Comparison of ENCODE assay signal across 10 mouse cellular contexts in genomic region chr11:83299724-83300123, GRCm38 (mm10). TPM values are rescaled to one million over a fixed set of nuclear protein-coding genes. Genes with fewer than 3 reads are reported as not detected.
DNase-seq lines count a peak whose midpoint lies in the region; ATAC-seq and TF ChIP-seq lines count a peak whose summit lies in the region.
"Had no signal": no experiment of that assay in that cellular context is flagged by ENCODE, and none has a peak within 500 bp of the region (broad histone marks: within the 10 kb centered on the region; RNA-seq: fewer than 3 reads in every experiment).

No protein-coding gene starts in this region.

- no peak overlapping the region for H3K4me2 ChIP-seq in hindbrain, embryonic 16.5 days (ENCODE audit: low read length)
- H3K4me2 ChIP-seq in neural tube, embryonic 13.5 days, result peak overlapping the region; percentile 92
- H3K4me2 ChIP-seq in hindbrain, postnatal 0 days (ENCODE audit: low read depth, low read length), result peak overlapping the region; percentile 71; the same call in 1 of the 2 replicates

- no peak overlapping the region for H3K27ac ChIP-seq in hindbrain, embryonic 10.5 days
- H3K27ac ChIP-seq in hindbrain, embryonic 16.5 days (ENCODE audit: low read depth, low read length), result no peak overlapping the region
- H3K27ac ChIP-seq in neural tube, embryonic 13.5 days (replicated peaks), result no peak overlapping the region
- no peak overlapping the region for H3K27ac ChIP-seq in hindbrain, postnatal 0 days

- no peak for TF ChIP-seq CTCF in hindbrain, postnatal 0 days (IDR thresholded peaks at IDR 0.05; ENCODE audit: low read depth)

- WGBS in hindbrain, embryonic 10.5 days, result 94% methylated on average over 9 of the region's 9 CpGs
- 97% methylated on average over 9 of the region's 9 CpGs for WGBS in hindbrain, embryonic 16.5 days
- 94% methylated on average over 9 of the region's 9 CpGs for WGBS in neural tube, embryonic 13.5 days
- 95% methylated on average over 9 of the region's 9 CpGs for WGBS in hindbrain, postnatal 0 days

- H3K9ac ChIP-seq in hindbrain, embryonic 16.5 days (ENCODE audit: low read depth, low read length), result no peak overlapping the region
- H3K9ac ChIP-seq in neural tube, embryonic 13.5 days, result no peak overlapping the region
- no peak overlapping the region for H3K9ac ChIP-seq in hindbrain, postnatal 0 days (replicated peaks; ENCODE audit: low read length)

- peaks cover 34% of the 10 kb centered on the region for H3K4me1 ChIP-seq in hindbrain, embryonic 10.5 days (replicated peaks)
- peaks cover 41% of the 10 kb centered on the region for H3K4me1 ChIP-seq in hindbrain, embryonic 16.5 days (ENCODE audit: control insufficient read depth, insufficient read depth, low read depth, low read length)
- peaks cover 49% of the 10 kb centered on the region for H3K4me1 ChIP-seq in neural tube, embryonic 13.5 days (replicated peaks)
- H3K4me1 ChIP-seq in hindbrain, postnatal 0 days (ENCODE audit: insufficient read depth, low read length), result peaks cover 22% of the 10 kb centered on the region

- no peak for ATAC-seq in hindbrain, embryonic 16.5 days
- ATAC-seq in neural tube, embryonic 13.5 days (ENCODE audit: low read depth), result no peak
- ATAC-seq in hindbrain, postnatal 0 days, result no peak
- ATAC-seq: lung, postnatal 0 days had no signal

- peaks cover 28% of the 10 kb centered on the region for H3K36me3 ChIP-seq in hindbrain, embryonic 10.5 days
- H3K36me3 ChIP-seq in hindbrain, embryonic 16.5 days (ENCODE audit: control insufficient read depth, insufficient read depth, low read length), result 0 out of 2 replicates have a peak, but pooled peaks cover 2% of the 10 kb centered on the region
- H3K36me3 ChIP-seq in neural tube, embryonic 13.5 days, result peaks cover 16% of the 10 kb centered on the region
- H3K36me3 ChIP-seq in hindbrain, postnatal 0 days (ENCODE audit: insufficient read depth, low read length), result 0 out of 2 replicates have a peak, but pooled peaks cover 5% of the 10 kb centered on the region

- no peaks in the 10 kb centered on the region for H3K27me3 ChIP-seq in hindbrain, embryonic 10.5 days (ENCODE audit: insufficient read depth, poor library complexity, severe bottlenecking)
- H3K27me3 ChIP-seq in hindbrain, embryonic 16.5 days (replicated peaks; ENCODE audit: control insufficient read depth, insufficient read depth, low read length), result no peaks in the 10 kb centered on the region
- H3K27me3 ChIP-seq in neural tube, embryonic 13.5 days, result no peaks in the 10 kb centered on the region
- H3K27me3 ChIP-seq in hindbrain, postnatal 0 days (ENCODE audit: insufficient read depth, low read length), result no peaks in the 10 kb centered on the region

- peak overlapping the region; percentile 79; the same call in 1 of the 2 replicates for H3K4me3 ChIP-seq in hindbrain, embryonic 10.5 days
- H3K4me3 ChIP-seq in hindbrain, embryonic 16.5 days (ENCODE audit: low read length), result no peak overlapping the region
- H3K4me3 ChIP-seq in neural tube, embryonic 13.5 days, result no peak overlapping the region
- no peak overlapping the region for H3K4me3 ChIP-seq in hindbrain, postnatal 0 days (ENCODE audit: low read length)

- H3K9me3 ChIP-seq in hindbrain, embryonic 10.5 days, result no peaks in the 10 kb centered on the region
- H3K9me3 ChIP-seq in hindbrain, embryonic 16.5 days (ENCODE audit: control insufficient read depth, low read length), result no peaks in the 10 kb centered on the region
- H3K9me3 ChIP-seq in neural tube, embryonic 13.5 days, result no peaks in the 10 kb centered on the region
- no peaks in the 10 kb centered on the region for H3K9me3 ChIP-seq in hindbrain, postnatal 0 days (ENCODE audit: low read length)

- DNase-seq in hindbrain, embryonic 10.5 days (ENCODE audit: low spot score), result no peak
- no peak for DNase-seq in neural tube, embryonic 10.5 days (ENCODE audit: extremely low spot score, low spot score)
- DNase-seq in hindbrain, postnatal 0 days (ENCODE audit: low spot score), result no peak
- DNase-seq in thymus, postnatal 0 days (ENCODE audit: low spot score), result no peak
- DNase-seq in ovary, postnatal 36 days (ENCODE audit: low spot score), result no peak
- DNase-seq: kidney, postnatal 4 days had no signal

RNA-seq across cellular contexts. Expression of gene Ap2b1, which starts 0.9 kb away (rescaled TPM):
- 78.9 and 89.2 TPM in 2 replicates for polyA plus RNA-seq in hindbrain, embryonic 10.5 days (2016; fragmentation: Nextera tagmentation; extraction: Ambion mirVana)
- 113 and 131 TPM in 2 replicates for polyA plus RNA-seq in hindbrain, embryonic 16.5 days (2015; fragmentation: Nextera tagmentation; extraction: Ambion mirVana)
- polyA plus RNA-seq in neural tube, embryonic 13.5 days (2015; fragmentation: Nextera tagmentation; extraction: Ambion mirVana), result 115 and 118 TPM in 2 replicates
- total RNA-seq in hindbrain, postnatal 0 days (2014; rRNA removed), result 208 and 209 TPM in 2 replicates
- 86.3 and 94.8 TPM in 2 replicates for polyA plus RNA-seq in hindbrain, postnatal 0 days (2015; fragmentation: Nextera tagmentation; extraction: Ambion mirVana)
- 31.6 and 34.9 TPM in 2 replicates for polyA plus RNA-seq in thymus, postnatal 0 days (2015; fragmentation: Nextera tagmentation; extraction: Ambion mirVana)

RNA-seq across cellular contexts. Expression of gene Pex12, which starts 2.7 kb away (rescaled TPM):
- 13.9 and 17.2 TPM in 2 replicates for polyA plus RNA-seq in hindbrain, embryonic 10.5 days (2016; fragmentation: Nextera tagmentation; extraction: Ambion mirVana)
- 15.0 and 16.7 TPM in 2 replicates for polyA plus RNA-seq in hindbrain, embryonic 16.5 days (2015; fragmentation: Nextera tagmentation; extraction: Ambion mirVana)
- 19.8 and 21.3 TPM in 2 replicates for polyA plus RNA-seq in neural tube, embryonic 13.5 days (2015; fragmentation: Nextera tagmentation; extraction: Ambion mirVana)
- total RNA-seq in hindbrain, postnatal 0 days (2014; rRNA removed), result 10.5 and 15.5 TPM in 2 replicates
- 11.5 and 12.8 TPM in 2 replicates for polyA plus RNA-seq in hindbrain, postnatal 0 days (2015; fragmentation: Nextera tagmentation; extraction: Ambion mirVana)
- polyA plus RNA-seq in thymus, postnatal 0 days (2015; fragmentation: Nextera tagmentation; extraction: Ambion mirVana), result 13.0 and 13.5 TPM in 2 replicates

RNA-seq across cellular contexts. Expression of gene Slfn14, which starts 13.2 kb away (rescaled TPM):
- 0.11 and 0.30 TPM in 2 replicates for polyA plus RNA-seq in hindbrain, embryonic 10.5 days (2016; fragmentation: Nextera tagmentation; extraction: Ambion mirVana)
- polyA plus RNA-seq in hindbrain, embryonic 16.5 days (2015; fragmentation: Nextera tagmentation; extraction: Ambion mirVana), result 0.10 TPM in 1 of 2 replicates, not detected in the other
- polyA plus RNA-seq in neural tube, embryonic 13.5 days (2015; fragmentation: Nextera tagmentation; extraction: Ambion mirVana), result 0.08 TPM in 1 of 2 replicates, not detected in the other
- total RNA-seq in hindbrain, postnatal 0 days (2014; rRNA removed), result not detected in 2 replicates
- polyA plus RNA-seq in hindbrain, postnatal 0 days (2015; fragmentation: Nextera tagmentation; extraction: Ambion mirVana), result 0.05 TPM in 1 of 2 replicates, not detected in the other
- 0.03 TPM in 1 of 2 replicates, not detected in the other for polyA plus RNA-seq in thymus, postnatal 0 days (2015; fragmentation: Nextera tagmentation; extraction: Ambion mirVana)
- total RNA-seq: heart, adult 8-10 months had no signal
